Mouse (Mus musculus) T-helper 2 cell (primary cell): ENCODE results near the gene Jarid2.
"Not testable (repeated sequence)": the region's sequence is repeated elsewhere in the genome, so short reads cannot be mapped to it uniquely, and the experiment has no call there.

Experiments used
- in situ Hi-C: fragments of 300-600 bp; cut with MboI, MseI; formaldehyde crosslinking; loops from one replicate; pipeline ENCODE4 v1.15.1; 2025; ENCODE audit warnings: high pct_unique_total_duplicates

Gene Jarid2

GRCm38 (mm10) chr13:44729424-44729971, at the start of gene Jarid2:
Jarid2 (plus strand) TSS chr13:44729474.
- in situ Hi-C loops = no loop called here

- in situ Hi-C loops = no loop called here
Observed at GRCm38 (mm10) chr13:44681051-44681450, 48.2 kb upstream of the Jarid2 start.

- in situ Hi-C loops = no loop called here
Observed at GRCm38 (mm10) chr13:44688140-44688539, 41.1 kb upstream of the Jarid2 start.

- in situ Hi-C loops = no loop called here
Observed at GRCm38 (mm10) chr13:44697628-44698027, 31.6 kb upstream of the Jarid2 start.

- in situ Hi-C loops = no loop called here
Observed at GRCm38 (mm10) chr13:44704036-44704801, 25.1 kb upstream of the Jarid2 start.

- in situ Hi-C loops = no loop called here
Observed at GRCm38 (mm10) chr13:44705031-44705742, 24.1 kb upstream of the Jarid2 start.

- in situ Hi-C loops = no loop called here
Observed at GRCm38 (mm10) chr13:44705743-44706044, 23.6 kb upstream of the Jarid2 start.

- in situ Hi-C loops = no loop called here
Observed at GRCm38 (mm10) chr13:44706206-44706915, 22.9 kb upstream of the Jarid2 start.

GRCm38 (mm10) chr13:44707176-44707575, 22.1 kb upstream of the Jarid2 start:
- in situ Hi-C loops = no loop called here

GRCm38 (mm10) chr13:44708336-44709017, 20.8 kb upstream of the Jarid2 start:
- in situ Hi-C loops = no loop called here

GRCm38 (mm10) chr13:44709747-44710480, 19.4 kb upstream of the Jarid2 start:
- in situ Hi-C loops = no loop called here

GRCm38 (mm10) chr13:44711062-44711461, 18.2 kb upstream of the Jarid2 start:
- in situ Hi-C loops = no loop called here

GRCm38 (mm10) chr13:44711882-44712281, 17.4 kb upstream of the Jarid2 start:
- in situ Hi-C loops = no loop called here

- in situ Hi-C loops = no loop called here
Observed at GRCm38 (mm10) chr13:44715187-44715885, 13.9 kb upstream of the Jarid2 start.

- in situ Hi-C loops = no loop called here
Observed at GRCm38 (mm10) chr13:44717838-44718237, 11.4 kb upstream of the Jarid2 start.

- in situ Hi-C loops = not testable (repeated sequence)
Observed at GRCm38 (mm10) chr13:44718465-44718864, 10.8 kb upstream of the Jarid2 start.

- in situ Hi-C loops = no loop called here
Observed at GRCm38 (mm10) chr13:44720094-44720493, 9.2 kb upstream of the Jarid2 start.

GRCm38 (mm10) chr13:44721891-44722547, 7.3 kb upstream of the Jarid2 start:
- in situ Hi-C loops = no loop called here

- in situ Hi-C loops = not testable (repeated sequence)
Observed at GRCm38 (mm10) chr13:44723522-44723921, 5.8 kb upstream of the Jarid2 start.
